Mouse (Mus musculus) left cerebral cortex, adult 2 months (tissue): Measurements from ENCODE around the gene Zcchc8. TPM values are rescaled to one million over a fixed set of nuclear protein-coding genes. Genes with fewer than 3 reads are reported as not detected.
A peak's percentile ranks its signal among the peaks of the same experiment; 100 is the strongest.
"Not testable (repeated sequence)": the region's sequence is repeated elsewhere in the genome, so short reads cannot be mapped to it uniquely, and the experiment has no call there.

ENCODE experiments used
- DNase-seq, 2 experiments: peaks; one replicate each; pipeline ENCODE4 v3.0.0; 2021 to 2022; ENCODE audit warnings: low spot score in 2 of 2, mixed read lengths in 1 of 2; ENCODE audit errors: extremely low spot score in 1 of 2
- H3K27ac ChIP-seq: fragments of 200-600 bp; 2 replicates; pipeline ENCODE4 v1.8.1; 2022
- H3K4me3 ChIP-seq: fragments of 200-600 bp; 2 replicates; pipeline ENCODE4 v1.8.1; 2022
- CTCF ChIP-seq: fragments of 200-600 bp; IDR thresholded peaks from 2 replicates; pipeline ENCODE4 v1.8.1; 2022; ENCODE audit warnings: antibody characterized with exemption, mild to moderate bottlenecking, moderate library complexity
- intact Hi-C: fragments of 180-260 bp; cut with DNase I; formaldehyde crosslinking; loops from one replicate; pipeline ENCODE4 v1.15.1; 2025
- long read RNA-seq, 2 experiments: library from polyadenylated mRNA; stranded (forward); transcript quantifications; one replicate each; pipeline ENCODE4 v2.0.0; 2021; ENCODE audit warnings: borderline mapping rate in 2 of 2
- total RNA-seq, 2 experiments: library from RNA; stranded (reverse); gene quantifications; 2 replicates each; pipeline ENCODE4 v1.2.3; 2021

Zcchc8 gene
- total RNA-seq: 10 to 100 TPM; 40.5 to 47.3 TPM
- long read RNA-seq, experiment 1, full-length matches to known transcripts: 9 of 10 reads
- long read RNA-seq, experiment 1, partial matches to known transcripts: 0 of 10 reads
- long read RNA-seq, experiment 1, other reads (novel, unspliced or antisense): 1 of 10 reads
- long read RNA-seq, experiment 2, full-length matches to known transcripts: 8 of 15 reads
- long read RNA-seq, experiment 2, partial matches to known transcripts: 2 of 15 reads
- long read RNA-seq, experiment 2, other reads (novel, unspliced or antisense): 5 of 15 reads

- TF ChIP-seq CTCF: no peak
- intact Hi-C loops: loop anchor here (1.0 kb wide), 1 partner anchor 187 kb away; the partner anchor contains the start of gene Denr
- Histone ChIP-seq H3K4me3 (peak within 1 kb of the TSS; percentile 55), H3K27ac (peak within 1 kb of the TSS; percentile 90)
- peak; percentile 94 to 95 for DNase-seq
These were observed at the start of gene Zcchc8 for GRCm38 (mm10) chr5:123720328-123721311. TSS of gene Zcchc8 (minus strand) at chr5:123721100.

GRCm38 (mm10) chr5:123766455-123766854 lies 45.6 kb upstream of the Zcchc8 start:
- H3K27ac ChIP-seq, DNase-seq, H3K4me3 ChIP-seq, intact Hi-C loops: not testable (repeated sequence)

- no peak for DNase-seq
- intact Hi-C loops: no loop called here
- TF ChIP-seq CTCF: no peak
- no peak overlapping the region for H3K4me3 ChIP-seq
- no peak overlapping the region for H3K27ac ChIP-seq
These were observed 44.6 kb upstream of the Zcchc8 start for GRCm38 (mm10) chr5:123765506-123765905.

GRCm38 (mm10) chr5:123749065-123750064 lies 28.5 kb upstream of the Zcchc8 start, which contains the start of the genes Rsrc2 and Kntc1:
TSS of gene Rsrc2 (minus strand) at chr5:123749414.
TSS of gene Kntc1 (plus strand) at chr5:123749716.
- peak; percentile 98 to 99 for DNase-seq
- intact Hi-C loops: loop anchor here (1.0 to 10.0 kb wide), 3 partner anchors 73 to 325 kb away; partner anchors contain the start of gene Denr
- TF ChIP-seq CTCF: peak; percentile 37
- Histone ChIP-seq H3K4me3 (peak within 1 kb of the TSS; percentile 64), H3K27ac (peak within 1 kb of the TSS; percentile 98)

- no peak for TF ChIP-seq CTCF
- intact Hi-C loops: loop anchor here (1.0 to 10.0 kb wide), 3 partner anchors 74 to 326 kb away; partner anchors contain the start of gene Denr
- peak overlapping the region; percentile 98 for H3K27ac ChIP-seq
- no peak for DNase-seq
- H3K4me3 ChIP-seq: peak overlapping the region; percentile 64
These were observed 27.6 kb upstream of the Zcchc8 start for GRCm38 (mm10) chr5:123748339-123749064.

- Histone ChIP-seq H3K4me3 (peak overlapping the region; percentile 64), H3K27ac (no peak overlapping the region)
- DNase-seq: no peak
- no peak for TF ChIP-seq CTCF
- intact Hi-C loops: loop anchor here (5.0 to 10.0 kb wide), 2 partner anchors 75 to 327 kb away; no protein-coding TSS in a partner anchor
These were observed 26.7 kb upstream of the Zcchc8 start for GRCm38 (mm10) chr5:123747604-123748003.

GRCm38 (mm10) chr5:123746253-123746652 lies 25.4 kb upstream of the Zcchc8 start:
- Histone ChIP-seq H3K4me3 (no peak overlapping the region), H3K27ac (no peak overlapping the region)
- intact Hi-C loops: loop anchor here (5.0 to 10.0 kb wide), 2 partner anchors 76 to 329 kb away; no protein-coding TSS in a partner anchor
- no peak for DNase-seq
- no peak for TF ChIP-seq CTCF

GRCm38 (mm10) chr5:123744358-123744757 lies 23.5 kb upstream of the Zcchc8 start:
- no peak for DNase-seq
- Histone ChIP-seq H3K27ac (no peak overlapping the region), H3K4me3 (no peak overlapping the region)
- intact Hi-C loops: loop anchor here (10.0 kb wide), 1 partner anchor 330 kb away; no protein-coding TSS in a partner anchor
- TF ChIP-seq CTCF: no peak

GRCm38 (mm10) chr5:123730981-123731380 lies 10.1 kb upstream of the Zcchc8 start:
- Histone ChIP-seq H3K27ac (no peak overlapping the region), H3K4me3 (no peak overlapping the region)
- no peak for TF ChIP-seq CTCF
- intact Hi-C loops: no loop called here
- DNase-seq: no peak

GRCm38 (mm10) chr5:123723816-123724215 lies 2.9 kb upstream of the Zcchc8 start:
- DNase-seq, H3K4me3 ChIP-seq, intact Hi-C loops, H3K27ac ChIP-seq: not testable (repeated sequence)
